Mouse (Mus musculus): ENCODE measurements around the gene Foxi3. TPM values are rescaled to one million over a fixed set of nuclear protein-coding genes. Genes with fewer than 3 reads are reported as not detected.

The Foxi3 gene
- polyA plus RNA-seq, 1 experiment = not detected

DNA sequence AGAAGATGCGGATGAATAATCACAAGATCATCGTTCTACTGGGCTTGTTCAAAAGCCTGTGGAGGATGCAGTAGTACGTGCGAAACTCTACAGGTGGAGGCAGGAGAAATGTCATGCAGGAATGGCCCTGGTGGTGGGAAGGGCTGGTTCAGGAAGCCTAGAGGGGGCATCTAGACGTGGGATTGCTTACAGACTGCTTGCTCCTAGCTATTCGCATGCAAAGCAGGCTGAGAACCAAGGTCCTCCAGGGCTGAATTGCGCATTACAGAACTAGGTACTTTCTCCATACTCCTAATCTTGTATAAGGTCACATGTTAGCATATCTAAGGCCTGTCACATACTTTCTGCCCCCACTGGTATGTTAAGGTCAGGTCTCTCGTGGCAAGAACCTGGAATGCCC lies 24.7 kb downstream of the Foxi3 start:
- no peaks in the 10 kb centered on the region for H3K4me1 ChIP-seq (ENCODE audit: control insufficient read depth, insufficient read depth, low read length)
- H3K4me3 ChIP-seq (ENCODE audit: insufficient read depth, low read length) = no peak overlapping the region
- TF ChIP-seq CTCF (IDR thresholded peaks at IDR 0.05; ENCODE audit: low read depth, low read length) = no peak
- no peak for TF ChIP-seq POLR2A (IDR thresholded peaks at IDR 0.05; ENCODE audit: borderline replicate concordance, low read depth, low read length)
- H3K27ac ChIP-seq (ENCODE audit: insufficient read depth, low read depth, low read length) = no peak overlapping the region

GRCm38 (mm10) chr6:70982416-70982815 lies 26.1 kb downstream of the Foxi3 start:
- Histone ChIP-seq H3K4me1 (ENCODE audit: control insufficient read depth, insufficient read depth, low read length) (no peaks in the 10 kb centered on the region), H3K27ac (ENCODE audit: insufficient read depth, low read depth, low read length) (no peak overlapping the region), H3K4me3 (ENCODE audit: insufficient read depth, low read length) (no peak overlapping the region)
- TF ChIP-seq POLR2A (IDR thresholded peaks at IDR 0.05; ENCODE audit: borderline replicate concordance, low read depth, low read length) = no peak
- no peak for TF ChIP-seq CTCF (IDR thresholded peaks at IDR 0.05; ENCODE audit: low read depth, low read length)

GRCm38 (mm10) chr6:70986683-70987082 lies 30.4 kb downstream of the Foxi3 start:
- Histone ChIP-seq H3K4me1 (ENCODE audit: control insufficient read depth, insufficient read depth, low read length) (no peaks in the 10 kb centered on the region), H3K27ac (ENCODE audit: insufficient read depth, low read depth, low read length) (no peak overlapping the region), H3K4me3 (ENCODE audit: insufficient read depth, low read length) (no peak overlapping the region)
- TF ChIP-seq CTCF (IDR thresholded peaks at IDR 0.05; ENCODE audit: low read depth, low read length) = no peak
- no peak for TF ChIP-seq POLR2A (IDR thresholded peaks at IDR 0.05; ENCODE audit: borderline replicate concordance, low read depth, low read length)

DNA sequence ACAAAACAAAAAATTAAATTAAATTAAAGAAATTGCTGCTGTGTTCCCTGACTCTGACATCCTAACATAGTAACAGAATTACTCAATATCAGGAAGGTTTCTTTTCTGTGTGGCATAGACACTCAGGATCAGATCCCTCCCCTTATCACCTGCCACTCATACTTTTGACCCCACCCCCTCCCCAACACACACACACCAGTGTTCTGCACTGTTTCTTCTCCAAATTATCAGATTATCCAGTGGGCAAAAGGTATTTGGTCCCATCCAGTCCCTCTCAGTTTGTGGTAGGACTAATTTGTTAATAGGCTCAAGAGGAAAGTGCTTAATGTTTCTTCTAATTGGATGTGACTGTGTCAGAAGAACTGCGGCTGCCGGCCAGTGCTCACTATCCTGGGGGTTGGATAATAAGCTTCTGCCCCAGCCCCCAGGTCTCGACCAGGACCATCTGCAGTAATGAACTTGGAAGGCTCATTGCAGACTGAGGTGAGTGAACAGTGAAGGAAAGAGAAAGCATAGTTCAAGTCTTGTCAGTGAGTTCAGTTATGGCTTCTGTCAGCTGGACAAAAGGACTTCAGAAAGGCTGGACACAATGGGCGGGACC lies 39.9 kb downstream of the Foxi3 start:
- no peak overlapping the region for H3K27ac ChIP-seq (ENCODE audit: insufficient read depth, low read depth, low read length)
- H3K4me3 ChIP-seq (ENCODE audit: insufficient read depth, low read length) = no peak overlapping the region
- TF ChIP-seq CTCF (IDR thresholded peaks at IDR 0.05; ENCODE audit: low read depth, low read length) (no peak), POLR2A (IDR thresholded peaks at IDR 0.05; ENCODE audit: borderline replicate concordance, low read depth, low read length) (no peak)

DNA sequence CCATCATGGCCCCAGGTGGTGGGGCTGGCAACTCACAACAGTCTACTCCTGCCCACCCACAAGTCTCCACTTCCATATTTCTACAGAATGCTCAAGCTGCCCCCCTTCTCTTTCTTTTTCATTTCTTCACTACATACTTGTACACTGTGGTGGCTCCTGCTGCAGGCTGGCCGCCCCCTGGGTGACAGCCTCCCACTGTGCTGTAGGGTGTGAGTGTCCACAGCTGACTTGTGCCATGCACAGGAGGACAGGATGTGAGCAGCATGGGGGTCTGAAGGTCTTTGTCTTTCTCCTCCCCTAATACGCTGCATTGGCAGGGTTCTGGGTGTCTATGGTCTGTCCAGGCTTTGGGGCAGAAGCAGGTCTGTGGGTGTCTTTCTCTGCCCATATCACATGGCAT lies 46.3 kb downstream of the Foxi3 start:
- Histone ChIP-seq H3K4me3 (ENCODE audit: insufficient read depth, low read length) (no peak overlapping the region), H3K4me1 (ENCODE audit: control insufficient read depth, insufficient read depth, low read length) (no peaks in the 10 kb centered on the region), H3K27ac (ENCODE audit: insufficient read depth, low read depth, low read length) (no peak overlapping the region)
- TF ChIP-seq POLR2A (IDR thresholded peaks at IDR 0.05; ENCODE audit: borderline replicate concordance, low read depth, low read length) (no peak), CTCF (IDR thresholded peaks at IDR 0.05; ENCODE audit: low read depth, low read length) (no peak)

More for the DNA sequence above, 39.9 kb downstream of the Foxi3 start:
- H3K4me1 ChIP-seq (ENCODE audit: control insufficient read depth, insufficient read depth, low read length) = no peaks in the 10 kb centered on the region

DNA sequence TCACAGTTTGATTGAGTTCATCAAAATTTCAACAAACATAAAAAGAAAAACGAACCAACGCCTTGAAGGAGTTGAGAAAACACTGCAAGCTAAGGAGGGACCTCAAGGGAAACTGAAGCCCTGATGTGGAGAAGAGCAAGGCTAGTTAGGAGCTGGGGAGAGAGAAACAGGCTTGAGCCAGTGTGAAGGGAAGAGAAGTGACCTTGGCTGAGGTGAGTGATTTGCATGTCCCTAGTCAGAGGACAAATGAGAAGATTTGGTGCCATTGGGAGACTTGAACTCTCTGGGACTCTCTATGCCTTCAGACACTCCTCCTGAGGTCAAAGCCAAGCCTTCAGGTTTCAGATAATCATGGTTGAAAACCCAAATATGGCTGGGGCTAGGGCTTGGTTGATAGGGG lies 47.8 kb downstream of the Foxi3 start:
- Histone ChIP-seq H3K4me3 (ENCODE audit: insufficient read depth, low read length) (no peak overlapping the region), H3K4me1 (ENCODE audit: control insufficient read depth, insufficient read depth, low read length) (no peaks in the 10 kb centered on the region), H3K27ac (ENCODE audit: insufficient read depth, low read depth, low read length) (no peak overlapping the region)
- TF ChIP-seq CTCF (IDR thresholded peaks at IDR 0.05; ENCODE audit: low read depth, low read length) = no peak
- no peak for TF ChIP-seq POLR2A (IDR thresholded peaks at IDR 0.05; ENCODE audit: borderline replicate concordance, low read depth, low read length)

Other genes starting within 250 kb of the Foxi3 start
- gene Rpia, start 164.3 kb upstream of the Foxi3 start, polyA plus RNA-seq (2012; ENCODE audit: insufficient read depth, insufficient read length, missing spikeins) = 10.6 and 14.4 TPM in 2 replicates
- gene Eif2ak3, start 112.0 kb upstream of the Foxi3 start, polyA plus RNA-seq (2012; ENCODE audit: insufficient read depth, insufficient read length, missing spikeins) = 17.4 and 17.6 TPM in 2 replicates
- not detected in 2 replicates for gene Tex37, start 37.6 kb upstream of the Foxi3 start, polyA plus RNA-seq (2012; ENCODE audit: insufficient read depth, insufficient read length, missing spikeins)
- not detected in 2 replicates for gene Thnsl2, start 187.9 kb downstream of the Foxi3 start, polyA plus RNA-seq (2012; ENCODE audit: insufficient read depth, insufficient read length, missing spikeins)
- not detected in 2 replicates for gene Fabp1, start 243.3 kb downstream of the Foxi3 start, polyA plus RNA-seq (2012; ENCODE audit: insufficient read depth, insufficient read length, missing spikeins)

All from bone marrow macrophage, adult 2 months (primary cell).